Mouse (Mus musculus): Measurements from ENCODE around the gene Slk. TPM values are rescaled to one million over a fixed set of nuclear protein-coding genes. Genes with fewer than 3 reads are reported as not detected.

Gene Slk
- total RNA-seq, 2 experiments from 2014 or later = 91.4 to 94.4 TPM

GRCm38 (mm10) chr19:47646508-47647120 lies 67.1 kb downstream of the Slk start:
- DNase-seq = no peak
- intact Hi-C loops (cut with DNase I) = no loop called here

GRCm38 (mm10) chr19:47649071-47649470 lies 69.6 kb downstream of the Slk start:
- DNase-seq = no peak
- intact Hi-C loops (cut with DNase I) = no loop called here

- intact Hi-C loops (cut with DNase I) = no loop called here
- no peak for DNase-seq
These were observed 71.1 kb downstream of the Slk start for GRCm38 (mm10) chr19:47650366-47651159.

GRCm38 (mm10) chr19:47651160-47651480 lies 71.6 kb downstream of the Slk start:
- intact Hi-C loops (cut with DNase I) = no loop called here
- no peak for DNase-seq

DNA sequence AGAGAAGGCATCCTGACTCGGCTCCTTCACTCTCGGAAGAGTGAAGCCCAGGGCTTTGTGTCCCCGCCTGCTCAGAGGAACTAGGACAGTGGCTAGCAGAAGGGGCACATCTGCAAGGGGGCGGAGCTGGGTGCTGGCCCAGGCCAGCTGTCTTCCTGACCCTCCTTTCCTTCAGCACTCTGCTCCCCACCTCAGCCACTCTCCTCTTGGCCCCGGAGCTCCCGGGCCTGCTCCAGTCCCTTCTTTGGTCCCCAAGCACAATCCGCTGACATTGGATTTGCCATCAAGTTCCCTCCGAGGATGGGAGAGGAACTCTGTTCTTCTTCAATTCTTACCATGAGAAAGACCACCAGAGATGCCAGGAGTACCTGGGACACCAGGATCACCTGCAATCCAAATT lies 72.8 kb downstream of the Slk start:
- intact Hi-C loops (cut with DNase I) = no loop called here
- no peak for DNase-seq

GRCm38 (mm10) chr19:47653173-47653572 lies 73.7 kb downstream of the Slk start:
- no peak for DNase-seq
- intact Hi-C loops (cut with DNase I) = no loop called here

GRCm38 (mm10) chr19:47654896-47655295 lies 75.4 kb downstream of the Slk start:
- intact Hi-C loops (cut with DNase I) = loop anchor here (5.0 kb wide), 2 partner anchors 77 to 277 kb away; partner anchors contain the start of gene Sfr1
- no peak for DNase-seq

- intact Hi-C loops (cut with DNase I) = loop anchor here (1.0 to 5.0 kb wide), 4 partner anchors 73 to 273 kb away; partner anchors contain the start of gene Sfr1
- peak; percentile 54 to 64 for DNase-seq
These were observed 79.5 kb downstream of the Slk start for GRCm38 (mm10) chr19:47658914-47659535.

DNA sequence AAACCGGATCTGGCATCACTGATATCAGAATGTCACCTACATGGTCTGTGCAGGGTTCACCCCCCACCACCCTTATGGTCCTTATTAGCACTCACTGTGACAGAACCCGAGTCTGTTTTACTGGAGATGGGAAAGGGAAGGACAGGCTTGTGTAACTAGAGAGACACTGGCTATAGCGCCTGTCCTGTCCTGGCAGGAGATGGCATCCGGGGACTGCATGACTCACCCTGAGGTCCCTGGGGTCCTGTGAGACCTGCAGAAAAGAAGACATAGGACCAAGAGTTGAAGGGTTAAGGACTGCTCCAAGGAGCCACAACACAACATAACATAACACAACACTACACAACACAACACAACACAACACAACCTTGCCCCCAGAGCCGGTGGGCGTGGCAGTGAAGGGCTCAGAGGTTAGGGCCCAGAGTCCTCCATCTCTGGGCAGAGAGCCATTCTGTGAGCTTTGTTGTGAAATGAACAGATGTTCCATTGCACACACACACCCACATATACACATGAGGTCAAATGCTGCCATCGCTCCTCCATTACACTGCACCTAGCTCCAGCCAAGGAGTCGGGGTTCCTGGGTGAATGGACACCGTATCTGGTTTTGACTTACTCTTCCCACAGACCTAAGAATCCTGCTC lies 80.4 kb downstream of the Slk start:
- intact Hi-C loops (cut with DNase I) = loop anchor here (1.0 to 5.0 kb wide), 4 partner anchors 72 to 272 kb away; partner anchors contain the start of gene Sfr1
- no peak for DNase-seq

DNA sequence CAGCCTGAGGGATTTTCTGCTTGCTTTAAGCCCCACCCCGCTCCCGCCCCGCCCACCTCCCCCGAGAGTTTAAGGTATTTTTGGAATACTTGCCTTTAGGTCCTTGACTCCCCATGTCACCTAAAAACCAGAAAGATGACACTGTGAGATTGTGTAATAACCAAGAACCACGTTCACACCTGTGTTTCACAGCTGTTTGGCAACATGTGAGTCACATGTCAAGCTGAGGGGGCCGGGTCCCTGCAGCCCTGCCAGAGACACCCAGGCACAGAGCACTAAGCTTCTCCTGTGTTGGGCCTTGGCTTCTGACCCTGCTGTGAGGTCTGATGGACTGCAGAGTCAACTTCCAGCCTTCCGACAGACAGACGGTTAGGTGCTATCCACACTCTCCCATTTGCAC lies 88.1 kb downstream of the Slk start:
- intact Hi-C loops (cut with DNase I) = no loop called here
- DNase-seq = no peak

- intact Hi-C loops (cut with DNase I) = no loop called here
- no peak for DNase-seq
These were observed 88.9 kb downstream of the Slk start for GRCm38 (mm10) chr19:47668399-47668798.

GRCm38 (mm10) chr19:47674419-47674818 lies 94.9 kb downstream of the Slk start:
- peak; percentile 28 to 61 for DNase-seq
- intact Hi-C loops (cut with DNase I) = no loop called here

- no peak for DNase-seq
- intact Hi-C loops (cut with DNase I) = no loop called here
These were observed 99.2 kb downstream of the Slk start for GRCm38 (mm10) chr19:47678675-47679074.

DNA sequence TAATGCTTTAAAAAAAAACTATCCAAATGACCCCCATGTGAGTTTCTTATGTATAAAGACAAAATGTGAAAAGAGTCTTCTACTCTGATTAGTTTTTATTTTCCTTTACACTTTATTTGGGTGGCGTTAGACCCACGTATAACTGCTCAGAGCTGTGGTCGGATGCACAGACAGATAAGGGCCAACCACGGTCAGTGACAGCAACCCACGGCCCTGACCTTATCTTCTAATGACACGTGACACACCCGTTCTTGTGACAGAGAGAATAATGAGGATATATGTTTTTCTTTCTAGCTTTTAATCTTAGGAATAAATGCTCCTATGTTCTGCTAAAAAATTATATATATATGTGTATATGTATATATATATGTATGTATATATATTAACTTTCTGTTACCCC lies 110.1 kb downstream of the Slk start:
- intact Hi-C loops (cut with DNase I) = no loop called here
- DNase-seq = no peak

GRCm38 (mm10) chr19:47691994-47692393 lies 112.5 kb downstream of the Slk start, which contains the start of gene Col17a1:
Gene Col17a1 (minus strand): TSS chr19:47692094.
- intact Hi-C loops (cut with DNase I) = no loop called here
- no peak for DNase-seq

Other genes with a start within 250 kb of the Slk start
- gene Sh3pxd2a, start 115.3 kb upstream of the Slk start, total RNA-seq (2021) = 10 to 100 TPM; 47.7 to 59.2 TPM
- gene Stn1, start 42.2 kb upstream of the Slk start, total RNA-seq (2021) = 10 to 100 TPM; 18.0 to 19.8 TPM
- gene Col17a1, start 112.4 kb downstream of the Slk start, total RNA-seq (2021) = not detected
- gene Sfr1, start 152.0 kb downstream of the Slk start, total RNA-seq (2021) = 10 to 100 TPM; 69.3 to 72.6 TPM

Data from heart, postnatal 36 days (tissue).